Mouse (Mus musculus) lung, postnatal 0 days (tissue): Measurements from ENCODE around the gene Map4k2.

Source experiments
- CTCF ChIP-seq: IDR thresholded peaks from 2 replicates; pipeline ENCODE4 v1.5.1; 2016; ENCODE audit warnings: antibody characterized with exemption, mild to moderate bottlenecking
- EP300 ChIP-seq: IDR thresholded peaks from 2 replicates; pipeline ENCODE4 v1.6.1; 2016; ENCODE audit warnings: antibody characterized with exemption, mild to moderate bottlenecking, control low read depth

DNA sequence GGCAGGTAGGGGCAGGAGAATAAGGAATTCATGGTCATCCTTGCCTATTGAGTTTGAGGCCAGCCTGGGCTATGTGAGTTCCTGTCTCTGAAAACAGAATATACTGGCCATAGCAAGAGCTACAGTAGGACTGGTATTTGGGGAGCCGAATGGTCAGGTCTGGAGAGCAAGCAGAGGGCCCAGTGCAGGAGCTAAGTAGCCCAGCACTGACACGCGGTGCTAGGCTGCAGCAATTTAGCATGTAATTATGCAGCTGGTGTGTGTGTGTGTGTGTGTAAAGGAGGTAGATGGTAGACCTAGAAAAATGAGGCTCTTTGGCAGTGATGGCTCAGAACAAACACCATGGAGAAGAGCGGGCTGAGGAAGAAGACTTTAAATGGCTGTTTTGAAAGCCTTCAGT is 6.7 kb downstream of the Map4k2 start:
- TF ChIP-seq CTCF (no peak), EP300 (no peak)
